Mouse (Mus musculus) CH12.LX (cell line): Measurements from ENCODE around the gene Kcnj6.

Experiments used
- CHD1 ChIP-seq: IDR thresholded peaks from 2 replicates; pipeline ENCODE4 v1.6.1; 2012; ENCODE audit warnings: low read depth, low read length, improper control_type of control experiment, inconsistent platforms
- CTCF ChIP-seq, 2 experiments: IDR thresholded peaks in 1 of 2; conservative IDR thresholded peaks in 1 of 2; 2 replicates each; pipeline ENCODE4 v1.5.1; 2011 to 2012; ENCODE audit warnings: low read depth in 2 of 2, low read length in 2 of 2, improper control_type of control experiment in 1 of 2, inconsistent platforms in 1 of 2, mild to moderate bottlenecking in 1 of 2, moderate library complexity in 1 of 2
- EP300 ChIP-seq: IDR thresholded peaks from 2 replicates; pipeline ENCODE4 v1.6.1; 2011; ENCODE audit warnings: low read length, improper control_type of control experiment
- MAX ChIP-seq: IDR thresholded peaks from 2 replicates; pipeline ENCODE4 v1.6.1; 2011; ENCODE audit warnings: low read length, improper control_type of control experiment
- MXI1 ChIP-seq: IDR thresholded peaks from 2 replicates; pipeline ENCODE4 v1.6.1; 2011; ENCODE audit warnings: mild to moderate bottlenecking, low read depth, low read length, improper control_type of control experiment
- NELFE ChIP-seq: IDR thresholded peaks from 2 replicates; pipeline ENCODE4 v1.6.1; 2011; ENCODE audit warnings: low read depth, low read length, improper control_type of control experiment
- POLR2A ChIP-seq: IDR thresholded peaks from 2 replicates; pipeline ENCODE4 v1.6.1; 2011; ENCODE audit warnings: low read depth, mild to moderate bottlenecking, improper control_type of control experiment, low read length
- TCF12 ChIP-seq: IDR thresholded peaks from 2 replicates; pipeline ENCODE4 v1.6.1; 2014; ENCODE audit warnings: low read depth, mild to moderate bottlenecking, inconsistent platforms, low read length, improper control_type of control experiment
- UBTF ChIP-seq: IDR thresholded peaks from 2 replicates; pipeline ENCODE4 v1.6.1; 2012; ENCODE audit warnings: low read depth, mild to moderate bottlenecking, inconsistent platforms, low read length, improper control_type of control experiment, moderate library complexity
- USF1 ChIP-seq: IDR thresholded peaks from 2 replicates; pipeline ENCODE4 v1.6.1; 2014; ENCODE audit warnings: low read depth, mild to moderate bottlenecking, inconsistent platforms, low read length, improper control_type of control experiment
- ZKSCAN1 ChIP-seq: IDR thresholded peaks from 2 replicates; pipeline ENCODE4 v1.6.1; 2012; ENCODE audit warnings: low read depth, inconsistent platforms, low read length, improper control_type of control experiment, borderline replicate concordance

- TF ChIP-seq POLR2A (no peak), EP300 (no peak), NELFE (no peak), UBTF (no peak), TCF12 (no peak), CTCF (conservative IDR thresholded peaks at IDR 0.05 in 1 of 2, IDR thresholded peaks at IDR 0.05 in 1 of 2; ENCODE audit: low read depth in 2 of 2, low read length in 2 of 2) (no peak), CHD1 (no peak), ZKSCAN1 (no peak), MAX (no peak), MXI1 (no peak), USF1 (no peak)
Observed at GRCm38 (mm10) chr16:94932702-94933101, 64.8 kb downstream of the Kcnj6 start.
